Mouse (Mus musculus) urinary bladder, adult 2 months (tissue): Measurements from ENCODE around the gene Dtx3. TPM values are rescaled to one million over a fixed set of nuclear protein-coding genes. Genes with fewer than 3 reads are reported as not detected.
A peak's percentile ranks its signal among the peaks of the same experiment; 100 is the strongest.
"Not testable (repeated sequence)": the region's sequence is repeated elsewhere in the genome, so short reads cannot be mapped to it uniquely, and the experiment has no call there.

Experiments used
- DNase-seq: peaks from one replicate; pipeline ENCODE4 v3.0.0; 2022; ENCODE audit warnings: low spot score
- polyA plus RNA-seq: library from polyadenylated mRNA; depleted of rRNA; stranded (reverse); fragments of >200 nt; gene quantifications from 2 replicates; pipeline ENCODE4 v1.2.3, GENCODE M21; 2012

Gene Dtx3
- polyA plus RNA-seq, 1 experiment: 272 TPM

DNA sequence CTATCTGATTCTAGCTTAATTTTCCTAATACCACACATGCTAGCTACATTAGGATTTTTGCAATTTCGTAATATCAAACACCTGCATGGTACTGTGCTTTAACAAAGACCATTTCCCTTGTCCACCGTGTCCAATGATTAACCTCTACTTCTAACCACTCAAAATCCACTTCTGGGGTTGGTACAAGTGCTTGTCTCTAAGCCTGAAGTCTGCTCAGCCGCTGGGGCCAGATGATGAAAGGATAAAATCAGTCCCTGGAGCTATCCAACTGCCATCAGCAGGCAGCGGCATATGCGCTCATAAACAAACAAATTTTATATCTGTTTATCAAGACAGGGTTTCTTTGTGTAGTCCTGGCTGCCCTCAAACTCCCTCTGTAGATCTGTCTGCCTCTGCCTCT lies 9.1 kb upstream of the Dtx3 start:
- no peak for DNase-seq

DNA sequence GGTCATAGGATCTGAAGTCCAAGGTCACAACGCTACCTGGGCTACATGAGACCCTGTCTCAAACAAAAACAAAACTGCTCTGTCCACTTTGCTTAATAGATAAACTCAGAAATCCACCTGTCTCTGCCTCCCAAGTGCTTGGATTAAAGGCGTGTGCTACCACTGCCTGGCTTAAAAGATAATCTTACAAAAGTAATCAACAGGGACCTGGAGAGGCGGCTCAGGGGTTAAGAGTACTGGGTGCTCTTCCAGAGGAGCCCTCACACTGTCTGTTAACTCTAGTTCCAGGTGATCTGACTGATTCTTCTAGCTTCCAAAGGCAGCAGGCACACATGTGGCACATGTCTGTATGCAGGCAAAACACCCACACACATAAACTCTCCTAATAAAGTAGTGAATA lies 7.6 kb upstream of the Dtx3 start:
- DNase-seq: no peak

DNA sequence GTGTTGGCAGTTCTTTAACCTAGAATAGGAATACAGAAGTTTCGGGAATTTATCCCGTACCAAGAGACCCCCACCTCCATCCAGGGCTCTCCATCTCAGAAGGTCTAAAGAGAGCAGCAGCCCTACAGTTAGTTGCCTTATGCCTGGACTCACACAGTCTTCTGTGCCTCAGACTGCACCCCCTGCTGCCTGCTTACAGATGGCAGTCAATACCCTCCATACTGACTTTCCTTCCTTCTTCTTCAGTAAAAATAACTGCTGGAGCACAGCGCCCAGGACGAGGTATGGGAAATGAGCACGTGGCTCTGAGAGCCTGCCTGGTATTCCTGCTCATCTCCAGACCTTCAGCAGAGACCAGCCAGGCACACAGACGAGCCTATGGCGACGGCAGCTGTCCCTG lies 4.8 kb upstream of the Dtx3 start:
- DNase-seq: no peak

DNA sequence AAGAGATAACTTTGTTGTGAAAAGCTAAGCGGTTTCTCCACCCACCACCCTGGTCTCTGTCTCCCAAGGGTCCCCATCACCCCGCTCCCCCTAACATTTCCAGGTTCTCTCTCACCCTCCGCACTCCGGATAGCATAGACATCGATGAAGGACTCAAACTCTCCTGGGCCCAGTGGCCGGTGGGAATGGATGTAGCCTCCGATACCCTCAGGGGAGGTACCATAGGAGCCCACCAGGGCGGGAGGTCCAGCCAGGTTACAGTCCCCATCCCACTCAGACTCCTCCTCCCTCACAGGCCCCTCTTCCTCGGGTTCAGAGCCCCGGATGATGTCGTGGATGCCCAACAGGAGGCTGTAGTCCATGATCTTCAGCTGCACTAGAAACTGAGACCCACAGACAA lies 3.9 kb upstream of the Dtx3 start:
- DNase-seq: no peak

DNA sequence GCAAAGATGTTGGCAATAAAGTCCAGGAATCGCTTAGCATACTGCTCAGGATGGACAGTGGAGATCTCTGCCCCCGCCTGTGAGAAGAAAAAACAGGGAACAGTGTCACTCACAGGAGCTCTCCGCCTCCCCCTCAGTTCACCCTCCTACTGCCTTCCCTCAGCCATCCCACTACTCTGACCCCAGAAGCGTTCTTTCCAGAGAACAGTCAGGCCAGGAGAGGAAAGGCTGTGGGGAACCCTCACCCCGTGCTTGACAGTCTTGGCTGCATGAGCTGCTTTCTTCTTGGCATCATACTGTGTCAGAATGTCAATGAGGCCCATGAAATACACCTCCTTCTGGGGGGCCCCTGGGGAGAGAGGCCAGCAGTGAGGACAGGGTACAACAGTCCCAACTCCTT lies 3.5 kb upstream of the Dtx3 start:
- no peak for DNase-seq

DNA sequence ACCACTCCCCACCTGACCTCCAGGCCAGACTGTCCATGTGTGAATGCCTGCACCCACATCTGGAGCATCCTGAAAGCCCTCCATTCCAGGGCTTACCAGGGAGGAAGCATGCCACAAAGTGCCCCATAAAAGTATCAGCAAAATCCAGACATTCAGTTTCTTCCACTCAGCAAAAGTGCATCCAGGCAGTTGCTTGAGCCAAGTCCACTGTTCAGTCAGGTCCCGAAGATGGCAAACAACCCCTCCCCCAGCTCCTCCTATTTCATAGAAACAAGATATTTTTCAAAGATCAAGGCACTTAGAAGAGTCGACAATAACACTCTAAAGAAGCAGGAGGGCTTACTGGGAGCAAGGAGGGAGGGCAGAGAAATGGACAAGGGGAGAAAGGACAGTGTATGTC lies 3.0 kb upstream of the Dtx3 start:
- DNase-seq: no peak

DNA sequence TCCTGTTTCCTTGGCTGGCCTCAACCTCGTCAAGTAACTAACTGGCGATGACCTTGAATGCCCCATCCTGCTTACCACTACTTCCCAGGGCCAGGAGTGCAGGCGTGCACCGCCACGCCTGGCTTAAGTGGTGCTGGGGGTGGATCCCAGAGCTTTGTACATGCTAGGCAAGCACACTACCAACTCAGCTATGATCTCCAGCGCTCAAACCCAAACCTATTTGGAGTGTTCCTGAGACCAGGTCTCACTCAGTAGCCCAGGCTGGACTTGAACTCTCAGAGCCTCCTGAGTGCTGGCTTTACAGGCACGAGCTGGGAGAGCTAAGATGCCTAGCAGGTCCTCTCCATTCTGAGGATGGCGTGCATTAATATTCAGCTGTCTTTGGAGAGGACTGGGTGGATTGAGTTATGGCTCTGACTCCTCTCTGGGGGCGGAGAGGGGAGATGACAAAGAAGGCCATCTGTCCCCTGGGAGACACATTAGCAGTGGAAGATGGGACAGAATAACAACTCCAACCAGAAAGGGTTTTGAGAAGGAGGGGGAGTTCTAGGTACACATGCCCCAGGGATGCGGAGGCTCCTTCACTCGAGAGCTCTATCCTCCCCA lies 2.1 kb upstream of the Dtx3 start:
- DNase-seq: no peak

DNA sequence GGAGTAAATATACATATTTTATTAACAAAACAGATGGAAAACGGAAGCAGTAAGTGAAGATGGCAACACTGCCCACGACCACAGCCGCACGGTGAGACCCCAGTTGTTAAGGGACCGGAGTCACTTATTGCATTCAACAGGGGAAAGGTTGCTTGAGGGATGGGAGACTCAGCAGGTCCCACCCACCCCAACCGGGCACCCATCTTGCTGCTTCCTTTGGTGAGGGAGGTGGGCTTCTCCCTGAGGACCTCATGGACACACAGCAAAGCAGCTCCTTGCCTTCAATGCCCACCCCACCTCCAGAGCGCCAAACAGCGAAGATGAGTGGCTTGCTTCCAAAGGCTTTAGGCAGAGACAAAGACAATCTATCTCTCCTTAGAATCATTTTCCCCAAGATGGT lies 1.6 kb upstream of the Dtx3 start:
- no peak for DNase-seq

DNA sequence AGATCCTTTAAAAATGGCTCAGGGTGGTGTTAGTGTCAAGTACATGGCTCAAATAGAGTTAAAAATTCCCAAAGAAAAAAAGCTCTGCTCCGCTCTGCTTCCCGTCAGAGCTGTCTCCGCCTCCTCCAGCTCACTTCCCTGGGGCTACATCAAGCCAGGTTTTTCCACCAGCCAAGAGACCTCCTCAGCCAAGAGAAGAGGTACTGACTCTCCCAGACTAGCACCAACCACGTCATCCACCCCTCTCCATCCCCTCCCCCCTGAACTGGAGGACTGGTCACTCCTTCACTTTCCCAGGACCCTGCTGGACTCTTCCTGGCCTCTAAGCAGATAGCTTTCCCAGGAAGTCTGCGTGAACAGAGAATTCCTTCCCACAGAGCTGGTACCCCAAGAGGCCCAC lies 864 bp upstream of the Dtx3 start:
- no peak for DNase-seq

DNA sequence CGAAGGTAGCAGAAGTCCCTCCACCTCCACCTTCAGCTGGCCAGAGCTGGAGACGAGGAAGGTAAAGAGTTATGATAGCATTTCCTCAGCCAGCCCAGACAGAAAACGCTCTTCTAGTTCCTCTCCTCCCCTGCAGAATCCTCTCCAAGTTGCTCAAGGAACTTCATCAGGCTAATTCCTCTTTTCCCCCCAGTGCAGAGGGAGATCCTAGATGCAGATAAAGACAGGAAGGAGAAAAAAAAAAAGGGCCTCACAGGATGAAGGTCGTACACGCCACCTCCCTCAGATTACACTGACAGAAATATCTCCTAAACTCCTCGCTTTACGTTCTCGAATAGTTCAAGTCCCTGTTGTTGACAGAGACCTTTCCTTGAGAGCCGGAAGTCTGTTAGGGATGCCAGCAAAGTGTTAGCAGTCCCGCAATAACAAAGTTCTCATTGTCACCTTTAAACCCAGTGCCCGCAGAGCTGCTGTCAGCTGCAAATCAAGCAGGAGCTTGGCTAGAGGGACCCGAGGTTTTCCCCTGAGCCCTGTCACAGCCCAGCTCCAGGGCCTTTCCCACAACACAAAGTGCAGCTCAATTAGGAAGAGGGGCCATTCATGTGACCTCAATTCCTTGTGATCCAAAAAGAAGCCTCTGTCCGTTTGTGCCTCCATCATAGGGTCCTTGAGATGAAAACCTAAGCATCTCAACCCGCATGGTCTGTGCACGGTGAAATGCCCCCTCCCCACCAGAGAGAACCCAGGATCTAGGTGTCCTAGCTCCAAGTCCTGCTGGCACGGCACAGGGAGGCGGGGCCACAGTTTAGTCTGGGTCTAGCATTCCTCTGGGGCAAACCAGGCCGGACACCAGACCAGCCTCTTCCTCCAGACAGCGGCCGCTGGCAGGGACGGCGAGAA lies 850 bp downstream of the Dtx3 start:
- DNase-seq: peak; percentile 41

DNA sequence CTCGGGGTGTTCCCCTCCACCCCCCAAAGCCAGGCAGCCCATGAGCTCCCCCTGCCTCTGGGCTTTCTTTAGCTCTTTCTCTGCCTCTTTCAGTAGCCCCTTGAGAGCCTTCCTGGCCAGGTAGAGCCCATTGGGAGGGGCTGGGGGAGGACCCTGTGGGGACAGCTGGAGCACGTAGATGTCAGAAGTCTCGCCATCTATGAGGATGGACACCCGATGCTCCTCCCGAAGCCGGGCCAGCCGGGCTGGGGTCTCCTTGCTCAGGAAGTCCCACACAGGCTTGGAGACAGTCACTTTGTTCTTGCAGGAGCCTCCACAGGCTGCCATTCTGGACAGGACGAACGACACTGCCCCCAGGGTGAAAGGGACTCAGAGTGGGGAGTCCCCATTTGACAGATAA lies 2.5 kb downstream of the Dtx3 start:
- no peak for DNase-seq

DNA sequence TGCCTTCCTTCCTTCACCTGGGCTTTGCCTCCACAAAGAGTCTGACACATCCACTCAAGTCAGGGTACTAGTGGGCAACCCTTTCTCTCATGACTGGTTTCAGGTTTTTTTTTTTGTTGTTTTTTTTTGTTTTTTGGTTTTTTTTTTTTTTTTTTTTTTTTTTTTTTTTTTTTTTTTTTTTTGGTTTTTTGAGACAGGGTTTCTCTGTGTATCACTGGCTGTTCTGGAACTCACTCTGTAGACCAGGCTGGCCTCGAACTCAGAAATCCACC lies 3.5 kb downstream of the Dtx3 start:
- not testable (repeated sequence) for DNase-seq

DNA sequence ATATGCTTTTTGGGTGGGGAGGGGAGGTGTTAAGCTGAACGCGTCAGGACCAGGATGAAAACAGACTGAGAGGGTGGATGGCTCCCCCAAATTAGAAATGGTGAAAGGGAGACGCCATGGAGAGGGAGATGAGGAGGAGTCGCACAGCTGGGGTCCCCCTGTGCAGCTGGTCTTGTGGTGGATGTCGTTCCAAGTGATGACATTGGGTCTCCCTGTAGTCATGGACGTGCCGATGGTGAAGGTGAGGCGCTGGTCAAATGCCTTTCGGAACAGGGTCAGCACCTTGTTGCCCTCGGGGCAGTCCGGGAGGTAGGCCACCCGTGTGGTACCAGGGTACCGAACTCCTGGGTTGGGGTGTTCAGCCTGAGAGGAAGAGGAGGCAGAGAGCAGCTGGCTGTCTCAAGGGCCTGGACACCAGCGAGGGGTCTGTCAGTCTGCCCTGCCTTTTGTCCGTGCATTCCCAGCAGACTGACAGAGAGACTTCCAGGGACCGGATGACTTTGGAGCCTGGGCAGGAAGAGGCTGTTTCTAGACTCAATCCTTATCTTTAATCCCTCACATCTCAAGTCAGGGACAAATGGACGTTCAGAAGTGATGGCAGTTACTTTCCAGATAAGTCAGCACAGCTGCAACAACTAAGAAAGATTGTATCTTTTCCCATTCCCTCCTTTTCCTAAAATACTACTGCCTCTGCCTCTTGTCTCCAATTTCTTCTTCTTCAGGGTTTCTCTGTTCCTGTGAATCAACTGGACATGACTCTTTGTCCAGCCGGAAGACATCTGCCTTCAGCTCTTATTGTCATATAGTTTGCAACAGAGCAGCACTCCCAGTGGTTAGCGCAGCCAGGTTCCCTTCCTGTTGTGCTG lies 4.1 kb downstream of the Dtx3 start:
- DNase-seq: no peak

DNA sequence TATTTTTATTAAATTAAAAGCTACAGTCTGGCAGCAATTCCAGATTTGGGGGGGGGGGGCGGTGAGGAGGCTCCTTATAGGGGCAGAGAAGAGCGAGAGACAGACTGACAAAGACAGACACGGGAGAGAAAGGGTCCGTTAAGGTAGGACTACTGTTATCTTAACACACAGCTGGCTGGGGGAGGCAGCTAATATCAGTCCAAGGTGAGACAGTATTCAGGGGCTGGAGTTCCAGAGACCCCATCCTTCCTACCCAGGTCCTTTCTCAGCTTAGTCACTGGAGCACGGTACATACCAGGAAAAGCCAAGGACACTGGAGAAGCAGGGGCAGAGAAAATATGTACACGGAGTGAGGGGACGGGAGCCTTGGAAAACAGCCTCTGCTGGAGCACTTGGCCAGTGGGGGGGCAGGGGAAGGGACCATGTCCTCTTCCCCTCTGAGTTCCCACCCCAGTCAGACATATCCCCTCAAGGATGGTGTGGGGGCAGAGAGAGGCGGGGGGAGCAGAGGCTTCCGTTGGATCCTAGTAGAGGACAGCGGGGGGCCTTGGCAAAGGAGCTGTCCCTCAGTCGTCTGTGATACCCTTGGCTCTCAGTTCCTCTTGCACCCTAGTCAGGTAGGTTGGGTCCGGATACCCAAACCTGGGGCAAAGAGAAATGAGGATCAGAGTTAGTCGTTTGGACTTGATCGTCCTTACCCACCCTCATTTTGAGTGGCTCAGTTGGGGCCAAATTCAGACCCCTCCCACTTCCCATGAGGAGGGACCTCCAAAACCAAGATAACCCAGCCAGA lies 4.9 kb downstream of the Dtx3 start:
- no peak for DNase-seq

DNA sequence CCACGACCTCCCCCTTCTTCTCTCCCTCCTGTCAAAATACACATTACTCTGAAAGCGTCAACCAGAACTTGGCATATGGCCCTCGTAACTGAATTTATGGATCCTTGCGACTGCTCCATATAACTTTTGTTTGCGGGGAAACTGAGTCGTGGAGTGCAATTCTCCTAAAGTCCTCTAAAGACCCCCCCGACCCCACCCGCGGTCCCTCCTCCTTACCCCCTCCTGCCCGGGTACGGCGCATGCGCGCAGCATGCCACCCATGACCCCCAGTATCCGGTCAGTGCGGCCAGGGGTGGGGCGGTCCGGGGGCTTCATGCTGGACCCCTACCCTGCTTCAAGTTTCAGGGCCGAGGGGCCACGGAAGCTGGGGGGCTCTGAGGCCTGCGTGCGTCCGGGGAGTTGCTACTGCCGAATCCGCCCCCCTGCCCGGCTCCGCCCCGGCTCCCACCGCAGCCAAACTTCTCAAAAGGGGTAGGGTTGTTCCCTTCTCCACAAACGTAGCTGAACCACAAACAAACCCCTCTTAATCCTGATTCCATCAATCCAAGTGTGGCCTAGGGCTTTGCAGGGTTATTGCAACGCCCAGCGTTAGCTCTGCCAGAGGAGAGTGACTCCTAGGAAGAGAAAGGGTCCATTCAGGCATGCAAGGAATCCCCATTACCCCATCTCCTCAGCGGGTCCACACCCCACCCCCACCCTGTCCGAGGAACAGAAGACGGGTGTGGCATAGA lies 5.7 kb downstream of the Dtx3 start, which contains the start of gene Arhgef25:
Arhgef25 (minus strand) TSS at position 433 of the 731 bp plus-strand sequence.
- peak; percentile 60 for DNase-seq

DNA sequence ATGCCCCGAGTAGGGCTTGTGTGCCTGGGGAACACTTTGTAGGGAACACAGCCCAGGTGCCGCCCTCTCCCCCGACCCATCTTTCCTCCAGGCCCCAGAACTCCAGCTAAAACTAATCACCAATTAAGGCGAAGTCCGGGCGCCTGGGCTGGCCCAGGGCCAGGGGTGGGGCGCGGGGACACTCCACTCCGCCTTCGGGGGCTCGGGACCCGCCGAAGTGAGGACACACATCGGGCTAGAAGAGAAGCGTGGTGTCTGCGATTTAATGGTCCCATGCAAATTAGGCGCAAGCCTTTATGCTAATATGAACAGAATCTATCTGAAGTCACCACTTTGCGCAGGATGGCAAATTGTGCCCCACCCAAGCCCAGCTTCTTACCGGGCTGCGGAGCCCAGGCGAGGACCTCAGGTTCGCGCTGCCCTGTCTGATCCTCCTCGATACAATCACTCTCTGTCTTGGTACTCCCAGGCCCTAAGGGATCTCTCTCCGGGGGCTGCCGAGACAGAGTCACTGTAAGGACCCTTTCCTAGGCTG lies 6.3 kb downstream of the Dtx3 start:
- DNase-seq: no peak

DNA sequence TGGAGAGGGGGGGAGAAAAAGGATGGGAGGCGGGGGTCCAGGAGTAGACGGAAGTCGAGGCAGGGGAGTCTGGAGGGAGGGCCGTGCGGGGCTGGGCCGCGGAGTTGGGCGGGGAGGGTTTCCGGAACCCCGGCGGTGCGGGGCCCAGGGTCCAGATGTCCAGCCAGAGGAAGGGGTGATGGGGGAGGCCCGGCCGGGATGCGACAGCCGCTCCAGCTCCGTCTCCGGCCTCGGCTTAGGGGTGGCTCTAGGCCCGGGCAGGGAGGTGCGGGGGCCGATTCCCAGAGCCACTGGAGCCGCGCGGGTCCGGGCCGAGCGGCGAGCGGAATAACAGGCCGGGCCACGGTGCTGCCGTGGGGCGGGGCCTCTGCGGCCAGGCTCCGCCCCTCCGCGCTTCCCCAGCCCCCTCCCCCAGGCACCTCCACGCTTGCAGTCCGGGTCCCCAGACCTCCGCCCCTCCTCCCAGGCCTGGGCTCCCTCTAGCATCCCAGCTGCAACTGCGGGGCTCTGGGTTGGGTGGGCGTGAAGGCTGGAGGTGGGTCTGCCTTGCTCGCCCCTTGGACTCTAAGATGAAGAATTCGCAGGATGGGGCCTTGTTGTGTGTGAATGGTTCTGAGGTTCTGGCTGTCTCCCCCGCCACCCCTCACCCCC lies 6.9 kb downstream of the Dtx3 start:
- DNase-seq: no peak

DNA sequence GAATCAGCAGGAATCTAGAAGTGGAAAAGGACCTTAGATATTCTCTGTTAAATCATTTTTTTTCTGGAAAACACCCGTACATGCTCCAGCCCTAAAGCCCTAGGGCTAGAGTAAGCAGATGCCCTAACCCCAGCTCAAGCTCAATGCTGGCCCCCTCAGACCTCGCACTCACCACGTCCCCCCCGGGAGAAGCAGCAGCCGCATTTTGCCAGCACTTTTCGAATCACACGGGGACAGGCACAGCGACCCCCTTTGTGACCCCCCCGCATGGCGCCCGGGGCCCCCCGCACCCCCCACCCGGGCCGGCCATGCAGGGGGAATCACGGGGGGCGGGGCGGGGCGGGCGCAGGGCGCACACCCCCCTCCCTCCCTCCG lies 7.5 kb downstream of the Dtx3 start:
- DNase-seq: no peak

DNA sequence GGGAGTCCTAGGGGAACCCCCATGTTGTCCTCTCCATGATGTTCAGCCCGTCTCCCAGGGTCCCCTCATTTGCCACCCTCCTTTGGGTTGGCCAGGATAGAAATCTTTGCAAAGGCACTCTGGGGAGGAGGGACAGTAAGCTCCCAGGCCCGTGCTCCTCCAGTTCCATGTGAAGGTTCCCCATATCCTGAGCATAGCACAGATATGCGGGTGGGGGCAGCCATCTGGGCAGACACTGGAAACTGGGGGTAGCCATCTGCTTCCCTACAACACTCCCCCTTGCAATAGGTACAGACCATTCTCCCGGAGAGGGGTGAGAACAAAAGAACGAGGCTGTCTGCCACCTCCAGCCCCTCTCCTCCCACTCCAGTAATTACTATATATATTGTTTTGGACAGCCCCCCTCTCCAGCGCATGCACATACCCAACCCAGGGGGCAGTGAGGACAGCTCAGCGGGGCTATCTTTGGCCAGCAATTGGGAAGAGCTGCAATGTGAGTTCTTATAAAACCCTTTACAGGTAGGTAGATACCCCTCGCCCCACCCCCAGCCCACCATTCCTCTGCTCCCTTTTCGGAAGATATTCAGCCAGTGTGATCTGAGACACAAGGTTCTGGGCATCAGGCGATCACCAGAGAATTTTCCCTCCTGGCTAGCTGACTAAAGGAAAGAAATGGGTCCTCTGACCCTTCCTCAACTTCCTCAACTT lies 8.0 kb downstream of the Dtx3 start:
- DNase-seq: no peak

DNA sequence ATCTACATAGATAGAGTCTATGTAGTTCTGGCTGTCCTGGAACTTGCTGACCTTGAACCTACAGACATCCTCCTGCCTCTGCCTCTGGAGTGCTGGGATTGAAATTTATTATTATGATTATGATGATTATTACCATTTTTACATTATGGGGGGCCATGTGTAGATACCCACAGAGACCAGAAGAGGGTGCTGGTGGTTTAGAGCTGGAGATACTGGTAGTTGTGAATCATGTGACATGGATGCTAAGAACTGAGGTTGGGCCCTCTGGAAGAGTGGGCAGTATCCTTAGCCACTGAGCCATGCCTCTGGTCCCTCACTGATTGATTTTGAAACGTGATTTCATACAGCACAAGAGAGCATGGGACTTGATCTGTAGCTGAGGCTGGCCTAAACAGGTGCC lies 9.1 kb downstream of the Dtx3 start:
- DNase-seq: no peak
